Mouse (Mus musculus): ENCODE data around the gene Il17ra.
A peak's percentile ranks its signal among the peaks of the same experiment; 100 is the strongest.

Gene Il17ra

GRCm38 (mm10) chr6:120508645-120509044, 45.6 kb downstream of the Il17ra start:
- DNase-seq (ENCODE audit: low read depth, low spot score): no peak

GRCm38 (mm10) chr6:120509975-120510374, 46.9 kb downstream of the Il17ra start:
- DNase-seq (ENCODE audit: low read depth, low spot score): no peak

- DNase-seq (ENCODE audit: low read depth, low spot score): no peak
Observed at GRCm38 (mm10) chr6:120510425-120510824, 47.4 kb downstream of the Il17ra start.

- no peak for DNase-seq (ENCODE audit: low read depth, low spot score)
Observed at GRCm38 (mm10) chr6:120511212-120511611, 48.2 kb downstream of the Il17ra start.

GRCm38 (mm10) chr6:120516422-120516821, 53.4 kb downstream of the Il17ra start:
- no peak for DNase-seq (ENCODE audit: low read depth, low spot score)

GRCm38 (mm10) chr6:120516879-120517278, 53.8 kb downstream of the Il17ra start:
- no peak for DNase-seq (ENCODE audit: low read depth, low spot score)

- no peak for DNase-seq (ENCODE audit: low read depth, low spot score)
Observed at GRCm38 (mm10) chr6:120517311-120517710, 54.3 kb downstream of the Il17ra start.

GRCm38 (mm10) chr6:120519647-120520046, 56.6 kb downstream of the Il17ra start:
- no peak for DNase-seq (ENCODE audit: low read depth, low spot score)

- DNase-seq (ENCODE audit: low read depth, low spot score): no peak
Observed at GRCm38 (mm10) chr6:120524796-120525195, 61.7 kb downstream of the Il17ra start.

- no peak for DNase-seq (ENCODE audit: low read depth, low spot score)
Observed at GRCm38 (mm10) chr6:120529123-120529522, 66.1 kb downstream of the Il17ra start.

- peak; percentile 96 for DNase-seq (ENCODE audit: low read depth, low spot score)
Observed at GRCm38 (mm10) chr6:120531020-120531965, 68.2 kb downstream of the Il17ra start, which contains the start of gene Hdhd5. TSS of gene Hdhd5 (minus strand) at chr6:120531319.

GRCm38 (mm10) chr6:120532594-120532993, 69.5 kb downstream of the Il17ra start:
- DNase-seq (ENCODE audit: low read depth, low spot score): no peak

- no peak for DNase-seq (ENCODE audit: low read depth, low spot score)
Observed at GRCm38 (mm10) chr6:120536337-120536736, 73.3 kb downstream of the Il17ra start.

Measured in WW6 (cell line).